Mouse (Mus musculus) heart, postnatal 0 days (tissue): Measurements from ENCODE around the gene Qpct.

Experiments used
- CTCF ChIP-seq: IDR thresholded peaks from 2 replicates; pipeline ENCODE4 v1.5.1; 2016; ENCODE audit warnings: antibody characterized with exemption, control low read depth, low read depth
- EP300 ChIP-seq: IDR thresholded peaks from 2 replicates; pipeline ENCODE4 v1.6.1; 2016; ENCODE audit warnings: antibody characterized with exemption, low read depth

GRCm38 (mm10) chr17:79069019-79069418 lies 17.3 kb downstream of the Qpct start:
- TF ChIP-seq CTCF = no peak
- TF ChIP-seq EP300 = no peak
